Mouse (Mus musculus) kidney, embryonic 16.5 days (tissue): ENCODE results near the gene Mrpl57. TPM values are rescaled to one million over a fixed set of nuclear protein-coding genes. Genes with fewer than 3 reads are reported as not detected.
"Not testable (repeated sequence)": the region's sequence is repeated elsewhere in the genome, so short reads cannot be mapped to it uniquely, and the experiment has no call there.

Experiments used
- ATAC-seq: fragments of 200-750 bp; cut with Nextera tagmentation; 2 replicates; pipeline ENCODE4 v1.8.0; 2017; ENCODE audit warnings: moderate TSS enrichment; ENCODE audit not compliant: low FRiP score, low TSS enrichment
- H3K27ac ChIP-seq: fragments of 300-500 bp; sonication (generic); 2 replicates; pipeline ENCODE4 v1.5.1; 2014; ENCODE audit warnings: low read length
- H3K27me3 ChIP-seq: fragments of 300-500 bp; sonication (generic); 2 replicates; pipeline ENCODE4 v1.6.1; 2014; ENCODE audit warnings: low read length, control low read depth, mixed read lengths; ENCODE audit not compliant: insufficient read depth
- H3K36me3 ChIP-seq: fragments of 300-500 bp; sonication (generic); 2 replicates; pipeline ENCODE4 v1.6.1; 2014; ENCODE audit warnings: low read length, control low read depth, mixed read lengths; ENCODE audit not compliant: insufficient read depth
- H3K4me1 ChIP-seq: fragments of 300-500 bp; sonication (generic); 2 replicates; pipeline ENCODE4 v1.6.1; 2014; ENCODE audit warnings: low read length, control low read depth, mixed read lengths; ENCODE audit not compliant: insufficient read depth
- H3K4me2 ChIP-seq: fragments of 300-500 bp; sonication (generic); replicated peaks from 2 replicates; pipeline ENCODE4 v1.6.1; 2014; ENCODE audit warnings: low read depth, low read length
- H3K4me3 ChIP-seq: fragments of 300-500 bp; sonication (generic); 2 replicates; pipeline ENCODE4 v1.5.1; 2014; ENCODE audit warnings: mild to moderate bottlenecking, low read length
- H3K9ac ChIP-seq: fragments of 300-500 bp; sonication (generic); replicated peaks from 2 replicates; pipeline ENCODE4 v1.6.1; 2014; ENCODE audit warnings: low read length
- H3K9me3 ChIP-seq: fragments of 300-500 bp; sonication (generic); 2 replicates; pipeline ENCODE4 v1.6.1; 2016; ENCODE audit warnings: low read length, control low read depth
- WGBS: fragments of 180-500 bp; shearing (Covaris S2); extraction: QIAGEN DNeasy Blood & Tissue Kit; methylation state at CpG from one replicate; pipeline ENCODE4 v1.1.7; 2014; 5-methylcytosine and 5-hydroxymethylcytosine counted together
- polyA plus RNA-seq: library from polyadenylated mRNA; unstranded; fragments of >200 nt; fragmentation: Nextera tagmentation; extraction: Ambion mirVana; gene quantifications from 2 replicates; pipeline ENCODE4 v1.2.1, GENCODE M21; 2015

The Mrpl57 gene
- polyA plus RNA-seq, 1 experiment from 2014 or later: 161 TPM

DNA sequence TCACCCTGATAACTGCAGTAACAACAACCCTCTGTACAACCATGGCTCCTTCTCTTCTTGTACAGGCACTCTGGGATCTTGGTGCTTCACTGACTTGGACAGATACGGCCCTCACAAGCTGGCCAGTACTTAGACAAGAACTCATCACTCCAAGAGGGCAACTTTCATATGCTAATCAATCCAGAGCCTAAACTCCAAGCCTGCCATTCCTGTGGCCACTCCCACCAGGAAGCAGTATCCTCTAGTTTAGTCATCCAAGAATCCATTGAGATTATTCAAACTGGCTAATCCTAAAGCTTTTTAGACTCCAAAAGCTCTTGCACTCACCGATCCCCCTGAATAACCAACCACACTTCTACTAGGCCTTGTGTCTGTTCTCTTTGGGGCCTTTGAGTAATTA lies 26.9 kb downstream of the Mrpl57 start:
- Histone ChIP-seq H3K36me3 (peaks cover 14% of the 10 kb centered on the region; the same call in 1 of the 2 replicates), H3K4me3 (no peak overlapping the region), H3K4me1 (no peaks in the 10 kb centered on the region), H3K4me2 (no peak overlapping the region), H3K9me3 (no peaks in the 10 kb centered on the region), H3K27ac (no peak overlapping the region), H3K27me3 (no peaks in the 10 kb centered on the region), H3K9ac (no peak overlapping the region)
- WGBS: 91% methylated on average over 2 of the region's 2 CpGs
- ATAC-seq: no peak

DNA sequence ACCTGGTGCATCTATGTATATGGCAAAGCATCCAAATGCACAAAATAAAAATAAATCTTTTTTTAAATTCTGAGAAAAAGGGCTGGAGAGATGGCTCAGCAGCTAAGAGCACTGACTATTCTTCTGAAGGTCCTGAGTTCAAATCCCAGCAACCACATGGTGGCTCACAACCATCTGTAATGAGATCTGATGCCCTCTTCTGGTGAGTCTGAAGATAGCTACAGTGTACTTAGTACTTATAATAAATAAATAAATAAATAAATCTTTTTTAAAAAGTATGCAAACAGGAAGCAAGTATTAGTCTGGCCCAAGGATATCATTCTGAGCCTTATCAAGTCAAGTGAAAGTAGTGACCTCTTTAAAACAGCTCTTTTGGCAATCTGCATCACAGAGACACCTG lies 30.0 kb downstream of the Mrpl57 start:
- not testable (repeated sequence) for H3K27me3 ChIP-seq, H3K27ac ChIP-seq, H3K9ac ChIP-seq, H3K4me2 ChIP-seq, H3K4me1 ChIP-seq, ATAC-seq, H3K9me3 ChIP-seq, H3K4me3 ChIP-seq, H3K36me3 ChIP-seq

DNA sequence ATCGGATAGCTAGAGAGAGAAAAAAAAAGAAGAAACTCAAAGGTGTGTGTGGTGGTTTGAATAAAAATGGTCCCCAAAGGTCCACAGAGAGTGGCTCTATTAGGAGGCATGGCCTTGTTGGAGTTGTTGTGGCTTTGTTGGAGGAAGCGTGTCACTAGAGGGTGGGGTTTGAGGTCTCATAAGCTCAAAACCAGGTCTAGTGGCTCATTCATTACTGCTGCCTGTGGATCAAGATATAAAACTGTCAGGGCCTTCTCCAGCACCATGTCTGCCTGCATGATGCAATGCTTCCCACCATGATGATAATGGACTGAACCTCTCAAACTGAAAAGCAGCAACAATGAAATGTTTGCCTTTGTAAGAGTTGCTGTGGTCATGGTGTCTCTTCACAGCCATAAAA lies 32.6 kb downstream of the Mrpl57 start:
- WGBS: 95% methylated on average over 2 of the region's 2 CpGs
- Histone ChIP-seq H3K4me3 (no peak overlapping the region), H3K9ac (no peak overlapping the region), H3K27me3 (no peaks in the 10 kb centered on the region), H3K4me2 (no peak overlapping the region), H3K36me3 (peaks cover 9% of the 10 kb centered on the region; the same call in 1 of the 2 replicates), H3K9me3 (no peaks in the 10 kb centered on the region), H3K4me1 (no peaks in the 10 kb centered on the region), H3K27ac (no peak overlapping the region)
- no peak for ATAC-seq

DNA sequence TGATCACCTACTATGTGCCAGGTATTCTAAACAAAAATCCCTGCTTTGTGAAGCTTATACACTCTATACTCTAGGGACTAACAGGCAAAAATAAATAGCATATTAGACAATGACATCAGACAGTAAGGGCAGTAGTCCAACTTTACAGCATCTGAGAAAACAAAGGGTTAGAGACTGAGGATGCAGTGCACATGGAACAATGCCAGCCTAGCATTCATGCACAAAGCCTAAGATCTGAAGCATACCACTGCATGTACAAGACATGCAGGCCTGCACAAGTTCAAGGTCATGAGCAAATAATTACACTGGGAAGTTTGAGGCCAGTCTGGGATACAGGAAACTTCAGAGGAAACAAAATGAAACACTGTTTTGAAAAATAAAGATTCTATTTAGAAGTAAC lies 33.5 kb downstream of the Mrpl57 start:
- no peak overlapping the region for H3K4me3 ChIP-seq
- H3K27me3 ChIP-seq: no peaks in the 10 kb centered on the region
- H3K27ac ChIP-seq: peak overlapping the region; percentile 50; the same call in 1 of the 2 replicates
- peaks cover 11% of the 10 kb centered on the region; the same call in 1 of the 2 replicates for H3K36me3 ChIP-seq
- no peaks in the 10 kb centered on the region for H3K4me1 ChIP-seq
- H3K9me3 ChIP-seq: no peaks in the 10 kb centered on the region
- no peak overlapping the region for H3K9ac ChIP-seq
- H3K4me2 ChIP-seq: no peak overlapping the region
- peak; percentile 69 for ATAC-seq

DNA sequence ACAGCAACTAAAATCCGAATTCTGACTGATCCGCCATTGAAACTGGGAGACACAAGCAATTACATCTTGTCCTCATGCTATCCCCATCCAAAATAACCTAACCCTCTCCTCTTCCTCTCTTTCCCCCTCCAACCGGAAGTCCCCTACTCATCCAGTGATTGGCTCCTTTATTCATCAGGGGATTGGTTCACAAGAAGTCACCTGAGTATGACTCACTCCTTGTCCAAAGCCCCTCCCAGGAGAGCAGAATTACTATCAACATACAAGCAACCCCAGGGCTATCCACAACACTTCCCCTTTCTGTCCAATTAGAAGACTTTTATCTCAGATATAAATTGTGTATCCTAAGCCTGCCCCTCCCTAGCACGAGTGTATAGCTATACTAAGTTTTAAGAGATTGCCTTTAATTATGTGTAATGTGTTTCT lies 36.0 kb downstream of the Mrpl57 start:
- ATAC-seq: no peak
- H3K4me3 ChIP-seq: no peak overlapping the region
- H3K4me1 ChIP-seq: no peaks in the 10 kb centered on the region
- no peaks in the 10 kb centered on the region for H3K27me3 ChIP-seq
- WGBS: 89% methylated on average over 4 of the region's 4 CpGs
- no peak overlapping the region for H3K27ac ChIP-seq
- no peaks in the 10 kb centered on the region for H3K9me3 ChIP-seq
- H3K9ac ChIP-seq: no peak overlapping the region
- H3K4me2 ChIP-seq: no peak overlapping the region
- H3K36me3 ChIP-seq: peaks cover 23% of the 10 kb centered on the region

DNA sequence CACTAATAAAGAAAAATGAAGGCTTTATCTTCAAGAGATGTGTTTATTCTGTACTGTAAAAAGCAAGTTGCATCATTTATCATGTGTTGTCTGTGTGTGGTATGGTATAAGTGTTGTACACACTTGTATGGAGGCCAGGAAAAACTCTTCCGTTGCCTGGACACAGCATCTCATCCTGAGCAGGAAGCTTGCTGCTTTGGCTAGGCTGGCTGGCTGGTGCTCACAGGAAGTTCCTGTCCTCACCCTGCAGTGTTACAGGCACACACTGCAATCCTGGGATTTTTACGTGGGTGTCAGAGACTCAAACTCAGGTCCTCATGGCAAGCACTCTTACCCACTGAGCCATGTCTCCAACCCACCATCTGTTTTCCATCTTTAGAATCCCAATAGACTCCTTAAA lies 37.1 kb downstream of the Mrpl57 start:
- no peaks in the 10 kb centered on the region for H3K9me3 ChIP-seq
- no peaks in the 10 kb centered on the region for H3K4me1 ChIP-seq
- no peak overlapping the region for H3K9ac ChIP-seq
- H3K4me2 ChIP-seq: no peak overlapping the region
- no peak for ATAC-seq
- WGBS: 70% methylated on average over 2 of the region's 2 CpGs
- H3K27ac ChIP-seq: no peak overlapping the region
- peaks cover 23% of the 10 kb centered on the region for H3K36me3 ChIP-seq
- H3K4me3 ChIP-seq: no peak overlapping the region
- H3K27me3 ChIP-seq: no peaks in the 10 kb centered on the region

DNA sequence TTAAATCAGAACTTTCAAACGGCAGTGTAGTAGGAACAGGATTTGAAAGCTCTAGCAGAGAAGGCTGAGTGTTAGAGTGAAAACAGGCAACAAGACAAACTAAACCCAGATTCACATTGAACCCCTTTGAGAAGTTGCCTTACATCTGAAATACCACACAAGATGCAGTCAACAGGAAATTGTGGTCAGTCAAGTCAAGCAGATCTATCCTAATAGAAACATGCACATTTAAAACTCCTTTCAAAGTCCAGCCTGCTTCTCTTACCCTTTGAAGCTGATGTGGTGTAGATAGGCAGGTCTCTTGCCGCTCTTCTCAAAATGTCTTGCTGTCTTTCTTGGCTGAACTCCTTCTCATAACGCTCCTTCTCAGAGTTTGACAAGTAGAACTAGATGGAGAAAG lies 39.2 kb downstream of the Mrpl57 start:
- no peaks in the 10 kb centered on the region for H3K27me3 ChIP-seq
- H3K9me3 ChIP-seq: no peaks in the 10 kb centered on the region
- H3K9ac ChIP-seq: no peak overlapping the region
- no peaks in the 10 kb centered on the region for H3K4me1 ChIP-seq
- H3K4me3 ChIP-seq: no peak overlapping the region
- ATAC-seq: no peak
- no peak overlapping the region for H3K4me2 ChIP-seq
- H3K27ac ChIP-seq: no peak overlapping the region
- 91% methylated on average over 3 of the region's 3 CpGs for WGBS
- H3K36me3 ChIP-seq: peaks cover 33% of the 10 kb centered on the region

DNA sequence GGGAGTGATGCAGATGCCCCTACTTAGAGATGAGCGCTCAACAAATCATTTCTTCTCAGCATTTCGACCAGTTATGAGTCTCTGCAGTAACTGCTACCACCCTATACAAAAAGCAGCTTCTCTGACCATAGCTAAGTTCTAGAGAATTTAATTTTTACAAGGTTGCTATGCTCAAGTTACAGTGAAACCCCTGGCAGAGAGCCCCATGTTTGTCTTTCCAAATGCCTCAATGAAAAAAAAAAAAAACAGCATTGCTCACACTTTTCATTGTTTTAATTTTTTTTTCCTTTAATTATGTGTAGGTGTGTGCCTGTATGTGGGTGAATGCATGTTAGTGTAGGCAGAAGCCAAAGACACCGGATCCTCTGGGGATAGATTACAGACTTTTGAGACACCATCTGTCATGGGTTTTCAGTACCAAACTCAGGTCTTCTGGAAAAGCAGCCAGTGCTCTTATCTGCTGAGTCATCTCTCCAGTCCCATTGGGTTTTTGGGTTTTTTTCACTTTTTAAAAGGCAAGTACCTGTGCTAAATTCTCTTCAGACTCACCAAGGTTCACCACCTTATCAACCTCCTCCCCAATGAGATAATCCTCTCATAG lies 40.7 kb downstream of the Mrpl57 start:
- ATAC-seq: no peak
- Histone ChIP-seq H3K4me3 (no peak overlapping the region), H3K36me3 (peaks cover 33% of the 10 kb centered on the region), H3K27me3 (no peaks in the 10 kb centered on the region), H3K9me3 (no peaks in the 10 kb centered on the region), H3K27ac (no peak overlapping the region), H3K9ac (no peak overlapping the region), H3K4me2 (no peak overlapping the region), H3K4me1 (no peaks in the 10 kb centered on the region)
- WGBS: 91% methylated on average over 3 of the region's 3 CpGs

DNA sequence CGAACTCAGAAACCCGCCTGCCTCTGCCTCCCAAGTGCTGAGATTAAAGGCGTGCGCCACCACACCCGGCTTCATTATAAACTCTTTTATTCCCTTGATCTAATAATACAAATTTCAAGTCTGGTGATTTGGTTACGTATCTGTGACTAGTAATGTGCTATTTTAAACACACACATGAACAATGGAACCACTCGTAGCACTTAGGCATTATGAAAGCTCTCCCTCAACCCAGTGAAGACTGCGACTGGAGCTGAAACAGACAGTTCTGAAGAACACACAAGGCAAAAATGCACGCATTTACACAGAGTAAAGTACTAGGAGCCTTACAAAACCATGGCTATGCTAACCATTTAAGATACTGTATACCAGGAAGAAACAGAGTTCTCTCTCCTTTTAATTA lies 51.9 kb downstream of the Mrpl57 start:
- Histone ChIP-seq H3K36me3 (peaks cover 3% of the 10 kb centered on the region; the same call in 1 of the 2 replicates), H3K27me3 (no peaks in the 10 kb centered on the region), H3K9ac (no peak overlapping the region), H3K9me3 (no peaks in the 10 kb centered on the region), H3K4me1 (peaks cover 13% of the 10 kb centered on the region), H3K27ac (no peak overlapping the region), H3K4me3 (no peak overlapping the region), H3K4me2 (no peak overlapping the region)
- ATAC-seq: no peak
- 93% methylated on average over 9 of the region's 9 CpGs for WGBS
